Mouse (Mus musculus): ENCODE results near the gene Cpeb3. TPM values are rescaled to one million over a fixed set of nuclear protein-coding genes. Genes with fewer than 3 reads are reported as not detected.
A peak's percentile ranks its signal among the peaks of the same experiment; 100 is the strongest.

Cpeb3 gene
- polyA plus RNA-seq, 1 experiment, result 3.8 TPM

GRCm38 (mm10) chr19:37192475-37193058, 15.8 kb downstream of the Cpeb3 start:
- WGBS, result 88% methylated on average over 5 of the region's 5 CpGs
- Histone ChIP-seq H3K36me3 (ENCODE audit: control insufficient read depth, insufficient read depth, low read length) (no peaks in the 10 kb centered on the region), H3K27ac (ENCODE audit: control insufficient read depth, insufficient read depth, low read length) (no peak overlapping the region), H3K27me3 (ENCODE audit: control insufficient read depth, insufficient read depth, low read length) (no peaks in the 10 kb centered on the region), H3K4me1 (replicated peaks; ENCODE audit: control insufficient read depth, insufficient read depth, low read length) (no peaks in the 10 kb centered on the region), H3K4me3 (ENCODE audit: control insufficient read depth, insufficient read depth, low read length) (no peak overlapping the region)
- TF ChIP-seq CTCF (IDR thresholded peaks at IDR 0.05; ENCODE audit: borderline replicate concordance, control insufficient read depth, extremely low read depth, insufficient read depth, low read length, poor library complexity) (no peak), POLR2A (IDR thresholded peaks at IDR 0.05; ENCODE audit: control insufficient read depth, extremely low read depth, insufficient read depth, low read length, poor library complexity) (no peak)
- DNase-seq, result no peak

GRCm38 (mm10) chr19:37188366-37188948, 19.9 kb downstream of the Cpeb3 start:
- Histone ChIP-seq H3K4me3 (ENCODE audit: control insufficient read depth, insufficient read depth, low read length) (no peak overlapping the region), H3K36me3 (ENCODE audit: control insufficient read depth, insufficient read depth, low read length) (no peaks in the 10 kb centered on the region), H3K4me1 (replicated peaks; ENCODE audit: control insufficient read depth, insufficient read depth, low read length) (no peaks in the 10 kb centered on the region), H3K27ac (ENCODE audit: control insufficient read depth, insufficient read depth, low read length) (no peak overlapping the region), H3K27me3 (ENCODE audit: control insufficient read depth, insufficient read depth, low read length) (no peaks in the 10 kb centered on the region)
- no peak for TF ChIP-seq CTCF (IDR thresholded peaks at IDR 0.05; ENCODE audit: borderline replicate concordance, control insufficient read depth, extremely low read depth, insufficient read depth, low read length, poor library complexity)
- TF ChIP-seq POLR2A (IDR thresholded peaks at IDR 0.05; ENCODE audit: control insufficient read depth, extremely low read depth, insufficient read depth, low read length, poor library complexity), result no peak
- WGBS, result 87% methylated on average over 4 of the region's 4 CpGs
- no peak for DNase-seq

GRCm38 (mm10) chr19:37177819-37178708, 30.3 kb downstream of the Cpeb3 start:
- Histone ChIP-seq H3K27ac (ENCODE audit: control insufficient read depth, insufficient read depth, low read length) (no peak overlapping the region), H3K36me3 (ENCODE audit: control insufficient read depth, insufficient read depth, low read length) (no peaks in the 10 kb centered on the region), H3K4me1 (replicated peaks; ENCODE audit: control insufficient read depth, insufficient read depth, low read length) (no peaks in the 10 kb centered on the region; the same call in 1 of the 2 replicates), H3K4me3 (ENCODE audit: control insufficient read depth, insufficient read depth, low read length) (no peak overlapping the region), H3K27me3 (ENCODE audit: control insufficient read depth, insufficient read depth, low read length) (peaks cover 15% of the 10 kb centered on the region)
- 17% methylated on average over 17 of the region's 17 CpGs for WGBS
- no peak for TF ChIP-seq CTCF (IDR thresholded peaks at IDR 0.05; ENCODE audit: borderline replicate concordance, control insufficient read depth, extremely low read depth, insufficient read depth, low read length, poor library complexity)
- no peak for TF ChIP-seq POLR2A (IDR thresholded peaks at IDR 0.05; ENCODE audit: control insufficient read depth, extremely low read depth, insufficient read depth, low read length, poor library complexity)
- no peak for DNase-seq

- Histone ChIP-seq H3K4me3 (ENCODE audit: control insufficient read depth, insufficient read depth, low read length) (no peak overlapping the region), H3K36me3 (ENCODE audit: control insufficient read depth, insufficient read depth, low read length) (no peaks in the 10 kb centered on the region), H3K4me1 (replicated peaks; ENCODE audit: control insufficient read depth, insufficient read depth, low read length) (no peaks in the 10 kb centered on the region; the same call in 1 of the 2 replicates), H3K27ac (ENCODE audit: control insufficient read depth, insufficient read depth, low read length) (no peak overlapping the region), H3K27me3 (ENCODE audit: control insufficient read depth, insufficient read depth, low read length) (peaks cover 15% of the 10 kb centered on the region)
- TF ChIP-seq POLR2A (IDR thresholded peaks at IDR 0.05; ENCODE audit: control insufficient read depth, extremely low read depth, insufficient read depth, low read length, poor library complexity), result no peak
- TF ChIP-seq CTCF (IDR thresholded peaks at IDR 0.05; ENCODE audit: borderline replicate concordance, control insufficient read depth, extremely low read depth, insufficient read depth, low read length, poor library complexity), result no peak
- 61% methylated on average over 4 of the region's 4 CpGs for WGBS
- DNase-seq, result no peak
Measured at GRCm38 (mm10) chr19:37176879-37177462, 31.4 kb downstream of the Cpeb3 start.

GRCm38 (mm10) chr19:37175919-37176318, 32.5 kb downstream of the Cpeb3 start:
- DNase-seq, result no peak
- 9% methylated on average over 6 of the region's 6 CpGs for WGBS
- Histone ChIP-seq H3K27me3 (ENCODE audit: control insufficient read depth, insufficient read depth, low read length) (peaks cover 15% of the 10 kb centered on the region), H3K4me3 (ENCODE audit: control insufficient read depth, insufficient read depth, low read length) (no peak overlapping the region), H3K4me1 (replicated peaks; ENCODE audit: control insufficient read depth, insufficient read depth, low read length) (no peaks in the 10 kb centered on the region; the same call in 1 of the 2 replicates), H3K27ac (ENCODE audit: control insufficient read depth, insufficient read depth, low read length) (no peak overlapping the region), H3K36me3 (ENCODE audit: control insufficient read depth, insufficient read depth, low read length) (no peaks in the 10 kb centered on the region)
- TF ChIP-seq CTCF (IDR thresholded peaks at IDR 0.05; ENCODE audit: borderline replicate concordance, control insufficient read depth, extremely low read depth, insufficient read depth, low read length, poor library complexity), result no peak
- no peak for TF ChIP-seq POLR2A (IDR thresholded peaks at IDR 0.05; ENCODE audit: control insufficient read depth, extremely low read depth, insufficient read depth, low read length, poor library complexity)

- no peaks in the 10 kb centered on the region for H3K36me3 ChIP-seq (ENCODE audit: control insufficient read depth, insufficient read depth, low read length)
- H3K27ac ChIP-seq (ENCODE audit: control insufficient read depth, insufficient read depth, low read length), result no peak overlapping the region
- no peak for DNase-seq
- H3K4me1 ChIP-seq (replicated peaks; ENCODE audit: control insufficient read depth, insufficient read depth, low read length), result no peaks in the 10 kb centered on the region; the same call in 1 of the 2 replicates
- TF ChIP-seq CTCF (IDR thresholded peaks at IDR 0.05; ENCODE audit: borderline replicate concordance, control insufficient read depth, extremely low read depth, insufficient read depth, low read length, poor library complexity) (no peak), POLR2A (IDR thresholded peaks at IDR 0.05; ENCODE audit: control insufficient read depth, extremely low read depth, insufficient read depth, low read length, poor library complexity) (no peak)
- WGBS, result 1% methylated on average over 12 of the region's 12 CpGs
- H3K4me3 ChIP-seq (ENCODE audit: control insufficient read depth, insufficient read depth, low read length), result peak overlapping the region; percentile 34; the same call in 1 of the 2 replicates
- H3K27me3 ChIP-seq (ENCODE audit: control insufficient read depth, insufficient read depth, low read length), result peaks cover 15% of the 10 kb centered on the region
Measured at GRCm38 (mm10) chr19:37175436-37175805, 33.0 kb downstream of the Cpeb3 start.
